Mouse (Mus musculus): ENCODE data around the gene Borcs5. TPM values are rescaled to one million over a fixed set of nuclear protein-coding genes. Genes with fewer than 3 reads are reported as not detected.

Gene Borcs5
- polyA plus RNA-seq, 1 experiment from 2014 or later, result 6.4 TPM

DNA sequence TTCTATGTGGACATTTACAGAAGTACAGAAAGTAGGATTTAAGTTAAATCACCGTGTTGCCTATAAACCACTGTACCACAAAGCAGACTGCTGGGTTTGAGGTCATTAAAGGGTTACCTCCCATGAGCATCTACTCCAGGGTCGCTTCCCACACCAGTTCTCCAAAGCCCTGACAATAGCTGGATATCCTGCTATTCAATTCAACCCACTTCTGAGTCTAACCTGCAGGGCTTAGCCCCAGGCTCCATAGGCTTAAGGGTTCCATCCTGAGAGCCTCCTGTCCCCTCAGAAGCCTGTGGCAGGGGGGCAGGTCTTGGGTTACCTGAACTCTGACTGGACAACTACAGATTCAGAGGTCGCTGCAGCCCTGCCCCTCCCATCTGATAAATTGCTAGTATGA lies 19.2 kb upstream of the Borcs5 start:
- Histone ChIP-seq H3K4me2 (ENCODE audit: low read depth, low read length) (no peak overlapping the region), H3K9me3 (replicated peaks; ENCODE audit: control insufficient read depth, low read length) (no peaks in the 10 kb centered on the region), H3K4me1 (ENCODE audit: control insufficient read depth, low read depth, low read length) (no peaks in the 10 kb centered on the region; the same call in 1 of the 2 replicates), H3K9ac (ENCODE audit: low read depth, low read length) (no peak overlapping the region), H3K27me3 (ENCODE audit: control insufficient read depth, insufficient read depth, low read depth, low read length) (no peaks in the 10 kb centered on the region), H3K36me3 (ENCODE audit: control insufficient read depth, insufficient read depth) (no peaks in the 10 kb centered on the region), H3K27ac (ENCODE audit: low read length) (no peak overlapping the region), H3K4me3 (ENCODE audit: low read depth, low read length) (no peak overlapping the region)
- WGBS (ENCODE audit: insufficient replicate concordance), result 65% methylated on average over 3 of the region's 3 CpGs
- no peak for ATAC-seq (ENCODE audit: low read depth)

DNA sequence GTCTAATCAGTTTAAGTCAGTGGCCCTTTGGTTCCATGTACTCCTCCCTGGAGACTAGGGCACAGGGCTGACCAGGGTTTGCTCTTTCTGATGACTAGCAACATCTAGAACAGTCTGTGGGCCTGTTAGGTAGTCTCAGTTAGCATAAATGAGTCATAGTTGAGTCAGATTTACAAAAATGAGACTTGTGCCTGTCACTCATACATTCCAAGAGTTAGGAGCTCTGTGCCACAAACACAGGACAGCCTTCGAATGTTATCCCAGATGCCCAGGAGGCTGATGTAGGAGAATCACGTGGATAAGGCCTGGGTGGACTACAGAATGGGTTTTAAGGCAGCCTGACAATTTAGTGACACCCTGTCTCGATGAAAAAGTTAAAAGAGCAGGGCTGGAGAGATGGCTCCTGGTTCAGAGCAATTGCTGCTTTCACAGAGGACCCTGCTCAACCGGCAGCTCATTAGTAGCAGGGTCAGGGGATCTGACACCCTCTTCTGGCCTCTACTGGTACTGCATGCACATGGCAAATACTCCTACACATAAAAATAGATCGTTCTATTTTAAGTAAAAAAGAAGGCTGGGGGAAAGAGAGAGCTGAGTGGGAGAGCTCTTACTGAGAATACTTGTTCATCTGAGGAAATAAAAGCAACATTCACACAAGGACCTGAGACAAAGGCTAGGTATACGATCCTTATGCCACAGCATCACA lies 18.3 kb upstream of the Borcs5 start:
- no peak for ATAC-seq (ENCODE audit: low read depth)
- H3K4me3 ChIP-seq (ENCODE audit: low read depth, low read length), result no peak overlapping the region
- 60% methylated on average over 6 of the region's 6 CpGs for WGBS (ENCODE audit: insufficient replicate concordance)

DNA sequence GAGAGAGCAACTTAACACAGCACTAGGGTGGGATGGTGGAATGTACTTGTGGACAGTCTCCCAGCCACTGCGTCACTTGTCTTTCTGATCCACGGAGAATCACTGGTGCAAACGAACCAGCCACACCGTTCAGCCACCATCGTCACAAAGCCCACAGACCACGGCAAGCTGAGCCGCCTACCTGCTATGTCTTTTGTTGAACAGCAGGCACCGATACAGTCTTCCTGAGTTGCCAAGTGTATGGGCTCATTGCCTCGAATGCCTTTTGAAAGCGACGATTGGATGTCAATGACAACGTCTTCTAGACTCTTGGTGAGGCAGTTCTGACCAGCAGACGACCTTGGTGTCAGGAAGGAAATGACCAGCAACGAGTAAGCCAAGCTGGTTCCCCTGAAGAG lies 17.8 kb upstream of the Borcs5 start:
- Histone ChIP-seq H3K4me1 (ENCODE audit: control insufficient read depth, low read depth, low read length) (no peaks in the 10 kb centered on the region), H3K4me2 (ENCODE audit: low read depth, low read length) (no peak overlapping the region), H3K9me3 (replicated peaks; ENCODE audit: control insufficient read depth, low read length) (no peaks in the 10 kb centered on the region), H3K36me3 (ENCODE audit: control insufficient read depth, insufficient read depth) (no peaks in the 10 kb centered on the region), H3K4me3 (ENCODE audit: low read depth, low read length) (no peak overlapping the region), H3K27ac (ENCODE audit: low read length) (no peak overlapping the region), H3K27me3 (ENCODE audit: control insufficient read depth, insufficient read depth, low read depth, low read length) (no peaks in the 10 kb centered on the region), H3K9ac (ENCODE audit: low read depth, low read length) (no peak overlapping the region)
- no peak for ATAC-seq (ENCODE audit: low read depth)
- WGBS (ENCODE audit: insufficient replicate concordance), result 51% methylated on average over 14 of the region's 14 CpGs

More for the DNA sequence above, 18.3 kb upstream of the Borcs5 start:
- Histone ChIP-seq H3K9ac (ENCODE audit: low read depth, low read length) (no peak overlapping the region), H3K4me2 (ENCODE audit: low read depth, low read length) (no peak overlapping the region), H3K27ac (ENCODE audit: low read length) (no peak overlapping the region), H3K4me1 (ENCODE audit: control insufficient read depth, low read depth, low read length) (no peaks in the 10 kb centered on the region), H3K27me3 (ENCODE audit: control insufficient read depth, insufficient read depth, low read depth, low read length) (no peaks in the 10 kb centered on the region), H3K9me3 (replicated peaks; ENCODE audit: control insufficient read depth, low read length) (no peaks in the 10 kb centered on the region), H3K36me3 (ENCODE audit: control insufficient read depth, insufficient read depth) (no peaks in the 10 kb centered on the region)

DNA sequence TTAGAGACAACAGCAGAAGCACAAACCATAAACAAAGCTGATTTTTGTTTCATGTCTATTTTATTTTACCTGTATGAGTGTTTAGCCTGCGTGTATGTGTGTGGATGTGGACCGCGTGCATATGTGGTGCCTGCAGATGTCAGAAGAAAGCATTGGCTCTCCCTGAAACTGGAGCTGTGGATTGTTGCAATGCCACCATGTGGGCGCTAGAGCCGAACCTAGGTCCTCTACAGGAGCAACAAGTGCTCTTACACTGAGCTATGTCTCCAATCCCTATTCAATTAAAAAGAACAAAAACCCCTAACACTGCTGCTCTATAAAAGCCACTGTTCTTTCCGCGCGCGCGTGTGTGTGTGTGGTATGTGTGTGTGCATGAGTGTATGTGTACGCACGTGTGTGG lies 13.9 kb upstream of the Borcs5 start:
- H3K27ac ChIP-seq (ENCODE audit: low read length), result no peak overlapping the region
- no peaks in the 10 kb centered on the region for H3K4me1 ChIP-seq (ENCODE audit: control insufficient read depth, low read depth, low read length)
- ATAC-seq (ENCODE audit: low read depth), result no peak
- no peaks in the 10 kb centered on the region for H3K36me3 ChIP-seq (ENCODE audit: control insufficient read depth, insufficient read depth)
- no peak overlapping the region for H3K4me3 ChIP-seq (ENCODE audit: low read depth, low read length)
- H3K9ac ChIP-seq (ENCODE audit: low read depth, low read length), result no peak overlapping the region
- no peaks in the 10 kb centered on the region for H3K27me3 ChIP-seq (ENCODE audit: control insufficient read depth, insufficient read depth, low read depth, low read length)
- no peak overlapping the region for H3K4me2 ChIP-seq (ENCODE audit: low read depth, low read length)
- no peaks in the 10 kb centered on the region for H3K9me3 ChIP-seq (replicated peaks; ENCODE audit: control insufficient read depth, low read length)
- 73% methylated on average over 12 of the region's 12 CpGs for WGBS (ENCODE audit: insufficient replicate concordance)

DNA sequence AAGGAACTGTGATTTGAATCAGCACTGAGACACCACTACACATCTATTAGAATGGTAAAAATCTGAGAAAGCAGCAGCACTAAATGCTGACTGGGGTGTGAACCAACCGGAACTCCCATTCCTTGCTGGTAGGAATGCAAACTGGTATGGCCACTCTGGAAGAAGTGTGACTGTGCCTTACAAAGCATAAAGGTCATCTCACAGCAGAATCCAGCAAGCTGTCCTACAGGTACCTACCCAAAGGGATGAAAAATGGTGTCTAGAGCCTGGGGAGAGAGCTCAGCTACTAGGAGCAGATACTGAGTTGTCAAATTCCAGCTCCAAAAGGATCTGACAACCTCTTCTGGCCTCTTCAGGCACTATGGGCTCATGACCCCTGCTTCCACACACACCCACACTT lies 12.7 kb upstream of the Borcs5 start:
- no peak overlapping the region for H3K4me3 ChIP-seq (ENCODE audit: low read depth, low read length)
- ATAC-seq (ENCODE audit: low read depth), result no peak
- H3K9ac ChIP-seq (ENCODE audit: low read depth, low read length), result no peak overlapping the region
- WGBS (ENCODE audit: insufficient replicate concordance), result 75% methylated on average over 1 of the region's 1 CpGs
- H3K4me2 ChIP-seq (ENCODE audit: low read depth, low read length), result no peak overlapping the region
- no peaks in the 10 kb centered on the region for H3K36me3 ChIP-seq (ENCODE audit: control insufficient read depth, insufficient read depth)
- no peaks in the 10 kb centered on the region for H3K9me3 ChIP-seq (replicated peaks; ENCODE audit: control insufficient read depth, low read length)
- H3K27me3 ChIP-seq (ENCODE audit: control insufficient read depth, insufficient read depth, low read depth, low read length), result peaks cover 6% of the 10 kb centered on the region; the same call in 1 of the 2 replicates
- H3K4me1 ChIP-seq (ENCODE audit: control insufficient read depth, low read depth, low read length), result no peaks in the 10 kb centered on the region
- H3K27ac ChIP-seq (ENCODE audit: low read length), result no peak overlapping the region

DNA sequence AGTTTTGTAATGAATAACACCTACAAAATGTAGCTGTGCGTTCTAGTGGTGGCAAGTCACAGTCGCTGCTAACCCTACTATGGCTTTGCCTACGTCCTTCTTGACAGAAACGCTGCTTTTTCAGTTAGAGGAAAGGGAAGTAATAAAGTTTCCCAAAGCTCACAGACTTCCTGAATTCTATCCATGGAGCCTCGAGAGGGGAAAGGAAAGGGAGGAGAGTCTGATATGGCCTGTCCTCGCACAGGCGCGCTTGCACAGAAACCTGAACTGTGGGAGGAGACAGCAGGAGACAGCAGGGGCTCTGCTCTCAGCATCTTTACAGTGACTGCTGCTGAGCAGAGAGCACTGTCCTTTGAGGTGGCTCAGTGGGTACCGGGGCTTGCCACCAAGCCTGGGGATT lies 8.9 kb upstream of the Borcs5 start:
- Histone ChIP-seq H3K4me2 (ENCODE audit: low read depth, low read length) (no peak overlapping the region), H3K36me3 (ENCODE audit: control insufficient read depth, insufficient read depth) (no peaks in the 10 kb centered on the region), H3K4me3 (ENCODE audit: low read depth, low read length) (no peak overlapping the region), H3K4me1 (ENCODE audit: control insufficient read depth, low read depth, low read length) (no peaks in the 10 kb centered on the region), H3K27ac (ENCODE audit: low read length) (no peak overlapping the region), H3K27me3 (ENCODE audit: control insufficient read depth, insufficient read depth, low read depth, low read length) (peaks cover 19% of the 10 kb centered on the region), H3K9me3 (replicated peaks; ENCODE audit: control insufficient read depth, low read length) (no peaks in the 10 kb centered on the region), H3K9ac (ENCODE audit: low read depth, low read length) (no peak overlapping the region)
- ATAC-seq (ENCODE audit: low read depth), result no peak
- WGBS (ENCODE audit: insufficient replicate concordance), result 44% methylated on average over 9 of the region's 9 CpGs

DNA sequence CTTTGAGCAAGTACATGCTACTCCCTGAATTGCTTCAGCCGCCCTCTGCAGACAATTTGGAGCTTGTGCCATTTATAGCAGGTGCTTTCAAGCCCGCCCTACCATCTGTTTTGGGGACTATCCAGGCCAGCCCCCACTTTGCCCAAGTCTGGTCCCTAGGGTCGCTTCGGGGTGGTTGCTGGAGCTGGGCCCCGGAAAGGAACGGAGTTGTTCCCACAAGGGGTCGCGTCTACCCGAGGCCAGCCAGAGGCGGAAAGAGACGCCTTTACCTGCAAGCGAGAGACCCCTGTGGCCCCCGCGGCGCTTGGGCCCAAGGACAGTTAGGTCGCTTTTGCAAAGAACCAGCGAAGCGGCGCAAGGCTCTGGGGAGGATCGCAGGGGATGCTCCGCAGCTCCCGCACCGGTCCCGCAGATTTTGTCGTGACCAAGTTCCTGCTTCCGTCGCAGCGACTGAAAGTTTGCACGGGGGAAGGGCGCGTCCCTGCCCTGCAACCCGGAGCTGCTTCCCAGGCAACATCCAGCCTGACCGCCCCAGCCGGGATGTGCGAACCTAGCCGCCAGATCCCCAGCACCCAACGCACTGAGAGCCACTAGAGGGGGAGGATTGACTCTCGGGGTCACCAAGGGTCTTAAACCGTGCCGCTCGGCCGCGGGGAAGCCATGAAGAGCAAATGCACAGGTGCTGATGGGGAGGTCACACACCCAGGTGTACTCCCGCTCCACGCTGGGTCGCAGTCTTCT lies 7.2 kb upstream of the Borcs5 start, which contains the start of gene Mansc1:
TSS of gene Mansc1 (minus strand) at position 542 of the 741 bp plus-strand sequence.
- H3K27me3 ChIP-seq (ENCODE audit: control insufficient read depth, insufficient read depth, low read depth, low read length), result peaks cover 19% of the 10 kb centered on the region
- 1% methylated on average over 46 of the region's 46 CpGs for WGBS (ENCODE audit: insufficient replicate concordance)
- H3K4me1 ChIP-seq (ENCODE audit: control insufficient read depth, low read depth, low read length), result no peaks in the 10 kb centered on the region
- no peaks in the 10 kb centered on the region for H3K9me3 ChIP-seq (replicated peaks; ENCODE audit: control insufficient read depth, low read length)
- no peaks in the 10 kb centered on the region for H3K36me3 ChIP-seq (ENCODE audit: control insufficient read depth, insufficient read depth)
- 0 out of 2 replicates have a peak, but pooled peaks have one; percentile 11 for ATAC-seq (ENCODE audit: low read depth)
- H3K27ac ChIP-seq (ENCODE audit: low read length), result no peak within 1 kb of the TSS
- peak within 1 kb of the TSS; percentile 58 for H3K4me3 ChIP-seq (ENCODE audit: low read depth, low read length)
- H3K9ac ChIP-seq (ENCODE audit: low read depth, low read length), result peak within 1 kb of the TSS; percentile 29
- peak within 1 kb of the TSS; percentile 70 for H3K4me2 ChIP-seq (ENCODE audit: low read depth, low read length)

DNA sequence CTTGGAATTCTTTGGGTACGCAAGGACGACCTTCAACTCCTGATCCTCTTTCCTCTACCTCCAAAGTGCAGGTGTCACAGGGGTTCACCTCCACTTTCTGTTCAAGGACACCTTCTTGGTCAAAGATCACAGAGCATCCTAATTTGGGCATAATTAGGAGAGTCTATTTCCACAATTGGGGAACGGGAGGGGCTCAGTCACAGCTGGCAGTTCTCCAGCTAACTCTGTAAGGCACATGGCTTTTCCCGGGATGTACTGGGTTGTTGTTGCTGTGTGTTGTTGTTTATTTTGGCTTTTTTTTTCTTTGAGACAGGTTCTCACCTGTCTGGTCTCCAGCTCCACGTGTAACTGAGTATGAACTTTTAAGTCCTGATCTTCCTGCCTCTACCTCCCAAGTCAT lies 6.6 kb upstream of the Borcs5 start:
- H3K4me3 ChIP-seq (ENCODE audit: low read depth, low read length), result no peak overlapping the region
- H3K27ac ChIP-seq (ENCODE audit: low read length), result no peak overlapping the region
- no peak overlapping the region for H3K9ac ChIP-seq (ENCODE audit: low read depth, low read length)
- ATAC-seq (ENCODE audit: low read depth), result no peak
- peaks cover 19% of the 10 kb centered on the region for H3K27me3 ChIP-seq (ENCODE audit: control insufficient read depth, insufficient read depth, low read depth, low read length)
- peak overlapping the region; percentile 70 for H3K4me2 ChIP-seq (ENCODE audit: low read depth, low read length)
- no peaks in the 10 kb centered on the region for H3K36me3 ChIP-seq (ENCODE audit: control insufficient read depth, insufficient read depth)
- WGBS (ENCODE audit: insufficient replicate concordance), result 55% methylated on average over 5 of the region's 5 CpGs
- H3K4me1 ChIP-seq (ENCODE audit: control insufficient read depth, low read depth, low read length), result no peaks in the 10 kb centered on the region
- no peaks in the 10 kb centered on the region for H3K9me3 ChIP-seq (replicated peaks; ENCODE audit: control insufficient read depth, low read length)

DNA sequence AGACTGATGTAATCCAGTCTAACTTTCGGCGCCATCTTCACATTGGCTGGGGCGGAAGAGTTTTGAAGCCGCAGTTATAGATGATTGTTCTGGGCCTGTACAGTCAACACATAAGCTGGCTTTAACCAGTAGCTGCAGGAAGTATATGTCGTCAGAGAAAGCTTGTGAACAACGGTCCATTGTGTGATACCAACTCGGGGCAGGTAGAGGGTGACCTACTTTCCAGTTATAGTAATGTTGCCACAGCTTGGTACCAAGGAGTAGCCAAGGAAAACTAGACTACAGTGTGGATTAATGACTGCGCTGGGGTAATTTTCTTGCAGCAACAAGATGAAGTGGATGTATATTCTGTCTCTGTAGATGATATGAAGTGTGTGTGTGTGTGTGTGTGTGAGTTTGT lies 5.8 kb upstream of the Borcs5 start:
- Histone ChIP-seq H3K27ac (ENCODE audit: low read length) (no peak overlapping the region), H3K4me1 (ENCODE audit: control insufficient read depth, low read depth, low read length) (no peaks in the 10 kb centered on the region), H3K36me3 (ENCODE audit: control insufficient read depth, insufficient read depth) (no peaks in the 10 kb centered on the region), H3K27me3 (ENCODE audit: control insufficient read depth, insufficient read depth, low read depth, low read length) (peaks cover 19% of the 10 kb centered on the region), H3K9ac (ENCODE audit: low read depth, low read length) (no peak overlapping the region), H3K9me3 (replicated peaks; ENCODE audit: control insufficient read depth, low read length) (no peaks in the 10 kb centered on the region), H3K4me2 (ENCODE audit: low read depth, low read length) (no peak overlapping the region), H3K4me3 (ENCODE audit: low read depth, low read length) (no peak overlapping the region)
- ATAC-seq (ENCODE audit: low read depth), result no peak
- 63% methylated on average over 8 of the region's 8 CpGs for WGBS (ENCODE audit: insufficient replicate concordance)

All from liver, embryonic 16.5 days (tissue).